Mouse (Mus musculus) heart, postnatal 0 days (tissue): ENCODE results near the gene 1110002E22Rik.

Experiments
- CTCF ChIP-seq: IDR thresholded peaks from 2 replicates; pipeline ENCODE4 v1.5.1; 2016; ENCODE audit warnings: antibody characterized with exemption, control low read depth, low read depth
- EP300 ChIP-seq: IDR thresholded peaks from 2 replicates; pipeline ENCODE4 v1.6.1; 2016; ENCODE audit warnings: antibody characterized with exemption, low read depth

GRCm38 (mm10) chr3:138069756-138070511 lies 5.1 kb downstream of the 1110002E22Rik start:
- TF ChIP-seq CTCF = no peak
- TF ChIP-seq EP300 = no peak
